Mouse (Mus musculus) olfactory bulb, adult 2 months (tissue): ENCODE measurements at regions not wholly inside any gene's neighbourhood (a gene's known extent, or its start where the extent isn't known, plus 50 kb on each side); places are given as distances from the start of the nearest gene placed in this dataset.

Experiments used
- CTCF ChIP-seq: fragments of 200-500 bp; IDR thresholded peaks from 2 replicates; pipeline ENCODE4 v1.5.1; 2012; ENCODE audit warnings: low read depth, mild to moderate bottlenecking, low read length, moderate library complexity; ENCODE audit not compliant: insufficient read depth
- POLR2A ChIP-seq: fragments of 200-500 bp; IDR thresholded peaks from 2 replicates; pipeline ENCODE4 v1.6.1; 2012; ENCODE audit warnings: mild to moderate bottlenecking, low read depth, low read length, moderate library complexity; ENCODE audit not compliant: insufficient read depth

- TF ChIP-seq CTCF (no peak), POLR2A (no peak)
These were observed 300.4 kb downstream of the 1700129C05Rik start for GRCm38 (mm10) chr14:58842196-58842886.
